12 mouse cellular contexts compared by ENCODE assay signal in genomic region chr8:115427490-115427889, GRCm38 (mm10).
"Had no signal": no experiment of that assay in that cellular context is flagged by ENCODE, and none has a peak within 500 bp of the region (broad histone marks: within the 10 kb centered on the region; RNA-seq: fewer than 3 reads in every experiment).

No protein-coding gene starts in this region.

- H3K4me2 ChIP-seq: limb, embryonic 13.5 days; liver, embryonic 11.5 days; lung, embryonic 14.5 days; midbrain, embryonic 13.5 days had no signal

- DNase-seq: kidney, adult 9 months; kidney, postnatal 10 days; left cerebral cortex, postnatal 4 days; lung, embryonic 14.5 days; lung, postnatal 10 days; lung, postnatal 4 days; right cerebral cortex, adult 18-20 months; right cerebral cortex, postnatal 25 days; thymus, postnatal 14 days had no signal

- ATAC-seq: midbrain, embryonic 13.5 days had no signal

- H3K4me3 ChIP-seq: limb, embryonic 13.5 days; midbrain, embryonic 13.5 days had no signal

- H3K27ac ChIP-seq: limb, embryonic 13.5 days; midbrain, embryonic 13.5 days had no signal

- H3K9me3 ChIP-seq: limb, embryonic 13.5 days; midbrain, embryonic 13.5 days had no signal

- H3K9ac ChIP-seq: limb, embryonic 13.5 days; lung, embryonic 14.5 days; midbrain, embryonic 13.5 days had no signal

- H3K36me3 ChIP-seq: limb, embryonic 13.5 days; midbrain, embryonic 13.5 days had no signal
